Mouse (Mus musculus): Measurements from ENCODE around the gene Plekha7.

Plekha7 gene

GRCm38 (mm10) chr7:116287959-116288358 lies 20.2 kb downstream of the Plekha7 start:
- no peak for DNase-seq

GRCm38 (mm10) chr7:116286611-116287355 lies 21.4 kb downstream of the Plekha7 start:
- DNase-seq: no peak

- no peak for DNase-seq
Observed at GRCm38 (mm10) chr7:116286173-116286572, 22.0 kb downstream of the Plekha7 start.

DNA sequence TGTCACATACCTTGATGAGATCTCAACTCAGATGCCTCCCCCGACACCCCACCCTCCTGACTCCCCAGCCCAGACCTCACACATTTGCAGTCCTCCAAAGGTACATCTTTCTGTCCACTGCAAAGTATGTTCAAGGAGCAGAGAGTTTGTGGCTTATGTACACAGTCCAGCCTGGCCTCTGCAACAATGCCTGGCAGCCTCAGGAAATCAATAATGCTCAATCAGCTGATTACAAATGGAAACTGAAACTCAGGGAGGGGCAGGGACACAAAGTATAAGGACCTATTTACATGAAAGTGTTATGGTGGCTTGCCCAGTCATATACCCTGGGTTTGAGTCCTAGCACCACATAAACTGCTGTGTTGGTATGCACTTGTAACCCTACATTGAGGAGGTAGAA lies 23.0 kb downstream of the Plekha7 start:
- DNase-seq: no peak

DNA sequence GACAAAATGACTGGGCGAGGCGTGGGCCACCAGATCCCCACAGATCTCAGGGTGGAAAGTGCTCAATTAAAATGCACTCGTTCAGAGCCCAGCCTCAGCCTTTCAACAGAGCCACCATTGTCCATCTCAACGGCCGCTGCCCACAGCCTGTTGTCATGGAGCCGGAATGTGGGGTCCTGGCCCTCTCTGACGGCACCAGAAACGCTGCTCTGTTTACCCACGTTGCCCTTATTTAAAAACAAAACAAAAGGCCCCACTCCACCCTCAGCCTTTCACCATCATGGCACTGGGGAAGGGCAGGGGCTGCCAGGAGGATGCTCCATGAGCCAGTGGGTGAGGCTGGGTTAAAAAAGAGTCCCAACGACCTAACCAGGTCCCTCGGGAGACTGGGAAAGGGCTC lies 25.4 kb downstream of the Plekha7 start:
- no peak for DNase-seq

DNA sequence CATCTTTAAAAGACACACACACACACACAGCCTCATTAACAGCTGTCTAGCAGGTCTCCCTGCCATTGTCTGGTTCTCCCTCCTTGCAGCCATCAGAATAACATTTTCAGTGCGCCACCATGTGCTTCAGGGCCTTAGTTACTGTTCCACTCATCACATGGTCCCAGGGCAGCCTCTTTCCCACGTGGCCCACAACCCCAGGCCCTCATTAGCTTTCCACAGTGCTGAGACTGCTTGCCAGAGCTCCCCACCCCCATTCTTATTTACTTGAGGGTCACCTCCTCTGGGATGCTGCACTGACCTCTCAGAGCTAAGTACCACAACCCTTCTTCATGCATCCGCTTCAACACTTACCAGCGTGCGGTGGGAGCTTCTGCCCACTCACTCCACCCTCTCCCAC lies 28.1 kb downstream of the Plekha7 start:
- no peak for DNase-seq

GRCm38 (mm10) chr7:116278280-116278679 lies 29.9 kb downstream of the Plekha7 start:
- no peak for DNase-seq

- DNase-seq: peak; percentile 31 to 45
Observed at GRCm38 (mm10) chr7:116276315-116276714, 31.9 kb downstream of the Plekha7 start.

- DNase-seq: no peak
Observed at GRCm38 (mm10) chr7:116273111-116273510, 35.1 kb downstream of the Plekha7 start.

- peak; percentile 16 to 21 for DNase-seq
Observed at GRCm38 (mm10) chr7:116269501-116269995, 38.6 kb downstream of the Plekha7 start.

- DNase-seq: no peak
Observed at GRCm38 (mm10) chr7:116268113-116268926, 39.9 kb downstream of the Plekha7 start.

DNA sequence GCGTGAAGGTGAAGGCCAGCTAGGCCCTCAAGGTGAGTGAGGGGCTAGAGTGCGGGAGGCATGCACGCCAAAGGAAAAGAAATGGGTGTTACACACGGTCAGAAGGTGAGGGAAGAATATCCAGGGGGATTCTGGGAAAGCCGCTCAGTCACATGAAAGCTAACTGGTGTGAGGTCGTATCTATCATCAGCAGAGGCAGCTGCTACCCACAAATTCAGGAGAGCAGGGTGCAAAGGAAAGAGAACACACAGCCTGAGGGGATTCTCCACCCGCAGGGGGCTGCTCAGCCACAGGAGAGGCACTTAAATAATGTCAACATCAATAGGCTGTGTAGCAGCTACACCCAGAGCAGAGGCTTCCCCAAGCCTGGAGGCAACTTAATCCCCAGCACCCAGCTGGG lies 44.9 kb downstream of the Plekha7 start:
- no peak for DNase-seq

DNA sequence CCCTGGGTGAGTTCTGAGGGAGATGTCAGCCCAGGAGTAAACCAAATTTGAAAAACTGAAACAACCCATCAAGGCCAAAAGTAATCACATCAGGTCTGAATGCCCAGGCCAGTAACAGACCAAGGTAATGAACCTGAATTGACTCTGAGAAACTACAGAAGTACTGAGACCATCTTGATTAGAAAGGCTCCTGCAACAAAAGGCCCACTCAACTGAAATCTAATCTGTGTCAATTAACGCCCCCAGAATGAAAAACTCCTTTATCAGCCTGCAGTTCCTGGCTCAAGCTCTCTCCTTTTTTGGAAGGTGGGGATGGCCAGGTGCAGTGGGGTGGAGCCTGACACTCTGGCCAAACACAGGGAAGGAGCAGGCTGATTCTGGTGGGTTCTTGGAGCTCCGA lies 45.7 kb downstream of the Plekha7 start:
- peak; percentile 26 to 28 for DNase-seq

DNA sequence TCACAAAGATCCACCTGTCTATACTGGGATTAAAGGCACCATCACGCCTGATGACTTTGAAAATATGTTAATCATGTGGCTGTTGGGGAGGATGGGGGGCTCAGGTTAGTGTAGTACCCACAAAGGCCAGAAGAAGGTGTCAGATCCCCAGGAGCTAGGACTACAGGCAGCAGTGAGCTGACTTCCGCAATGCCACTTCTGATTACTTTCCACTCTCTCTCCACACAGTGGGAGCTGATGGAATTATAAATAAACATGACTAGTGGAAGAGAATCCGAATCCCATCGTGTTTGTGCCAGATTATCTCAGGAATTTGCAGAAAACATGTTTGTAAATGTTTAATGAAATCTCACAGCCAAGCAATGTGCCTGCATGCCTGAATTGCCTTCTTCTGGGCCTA lies 46.1 kb downstream of the Plekha7 start:
- peak; percentile 43 to 61 for DNase-seq

GRCm38 (mm10) chr7:116260826-116261615 lies 47.2 kb downstream of the Plekha7 start:
- peak in 1 of 2 experiments; percentile 21 for DNase-seq

- no peak for DNase-seq
Observed at GRCm38 (mm10) chr7:116258464-116259185, 49.6 kb downstream of the Plekha7 start.

GRCm38 (mm10) chr7:116257953-116258352 lies 50.2 kb downstream of the Plekha7 start:
- DNase-seq: no peak

- DNase-seq: no peak
Observed at GRCm38 (mm10) chr7:116255664-116256063, 52.5 kb downstream of the Plekha7 start.

- no peak for DNase-seq
Observed at GRCm38 (mm10) chr7:116254660-116255059, 53.5 kb downstream of the Plekha7 start.

- DNase-seq: no peak
Observed at GRCm38 (mm10) chr7:116252470-116252869, 55.7 kb downstream of the Plekha7 start.

DNA sequence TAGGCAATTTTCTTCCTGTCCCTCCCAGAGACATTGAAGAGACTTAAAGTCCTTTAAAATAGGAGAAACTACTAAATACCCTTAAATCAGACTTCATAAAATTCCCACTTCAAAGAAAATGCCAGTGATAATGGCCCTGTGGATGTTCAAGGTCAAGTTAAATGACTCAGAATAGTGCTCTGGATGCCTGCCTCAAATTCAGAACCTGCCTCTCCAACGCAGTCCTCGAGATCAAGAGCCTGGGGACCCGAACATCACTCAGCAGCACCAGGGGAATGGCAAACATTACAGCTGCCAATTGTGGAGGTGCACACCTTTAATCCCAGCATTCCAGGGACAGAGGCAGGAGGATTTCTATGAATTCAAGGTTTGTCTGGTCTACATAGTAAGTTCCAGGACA lies 56.7 kb downstream of the Plekha7 start:
- no peak for DNase-seq

GRCm38 (mm10) chr7:116248536-116248935 lies 59.6 kb downstream of the Plekha7 start:
- DNase-seq: no peak
